Mouse (Mus musculus): ENCODE measurements around the gene Wdr95.

DNA sequence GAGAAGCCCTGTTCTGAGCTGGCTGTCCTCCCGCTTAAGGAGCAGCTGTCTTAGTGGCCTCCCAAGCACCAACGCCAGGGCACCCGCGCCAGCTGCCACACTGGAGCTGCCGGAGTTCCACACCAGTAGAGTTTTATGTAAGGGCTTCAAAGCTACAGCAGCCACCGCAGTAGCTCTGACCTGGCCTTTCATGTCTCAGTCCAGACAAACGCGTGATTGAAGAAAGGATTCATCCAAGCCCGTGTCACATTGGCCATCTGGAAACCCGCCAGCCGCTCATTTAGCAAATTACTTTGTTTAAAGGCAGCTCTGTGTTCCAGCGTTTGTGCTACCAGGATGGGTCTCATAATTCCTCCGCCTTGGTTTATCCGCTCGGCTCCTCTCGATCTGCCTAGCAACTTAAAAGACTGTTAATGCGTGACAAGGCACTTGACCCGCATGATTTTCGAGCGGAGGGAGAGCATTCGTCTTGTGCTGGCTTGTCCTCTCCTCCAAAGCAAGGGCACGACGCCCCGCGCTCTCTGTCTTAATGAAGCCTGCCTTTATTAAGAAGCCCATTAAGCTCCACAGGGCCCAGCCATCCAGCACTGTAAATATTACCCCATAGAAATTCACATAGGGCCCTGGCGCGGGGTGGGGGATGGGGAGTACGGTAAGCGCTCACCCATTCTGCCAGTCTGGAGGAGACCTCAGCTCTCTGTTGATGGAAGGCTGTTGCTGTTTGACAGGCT is at the start of gene Wdr95:
- TF ChIP-seq POLR2A (IDR thresholded peaks at IDR 0.05; ENCODE audit: extremely low read depth, insufficient read depth, low read length): no peak
- no peak for TF ChIP-seq CTCF (IDR thresholded peaks at IDR 0.05; ENCODE audit: low read depth, low read length)

All from liver, adult 2 months (tissue).